Mouse (Mus musculus) forebrain, embryonic 11.5 days (tissue): ENCODE data around the gene Fam20b. TPM values are rescaled to one million over a fixed set of nuclear protein-coding genes. Genes with fewer than 3 reads are reported as not detected.
A peak's percentile ranks its signal among the peaks of the same experiment; 100 is the strongest.

ENCODE experiments used
- ATAC-seq: fragments of 200-750 bp; cut with Nextera tagmentation; replicated peaks from 2 replicates; pipeline ENCODE4 v1.8.0; 2017; ENCODE audit warnings: moderate TSS enrichment; ENCODE audit not compliant: low FRiP score
- DNase-seq: peaks from one replicate; pipeline ENCODE4 v3.0.0-alpha.2; 2017; ENCODE audit warnings: low spot score
- H3K27ac ChIP-seq: fragments of 300-500 bp; sonication (generic); 2 replicates; pipeline ENCODE4 v1.5.1; 2014; ENCODE audit warnings: low read depth, low read length
- H3K27me3 ChIP-seq: fragments of 300-500 bp; sonication (generic); 2 replicates; pipeline ENCODE4 v1.6.1; 2014; ENCODE audit warnings: mild to moderate bottlenecking, low read length, mixed read lengths; ENCODE audit not compliant: control insufficient read depth, insufficient read depth
- H3K36me3 ChIP-seq: fragments of 300-500 bp; sonication (generic); 2 replicates; pipeline ENCODE4 v1.6.1; 2014; ENCODE audit warnings: mild to moderate bottlenecking, low read length, moderate library complexity, mixed read lengths; ENCODE audit not compliant: control insufficient read depth, insufficient read depth
- H3K4me1 ChIP-seq: fragments of 300-500 bp; sonication (generic); replicated peaks from 2 replicates; pipeline ENCODE4 v1.6.1; 2014; ENCODE audit warnings: low read length, mixed read lengths; ENCODE audit not compliant: control insufficient read depth, insufficient read depth
- H3K4me2 ChIP-seq: fragments of 300-500 bp; sonication (generic); 2 replicates; pipeline ENCODE4 v1.6.1; 2014; ENCODE audit warnings: low read depth, mild to moderate bottlenecking, low read length, moderate library complexity, mixed read lengths; ENCODE audit not compliant: severe bottlenecking
- H3K4me3 ChIP-seq: fragments of 300-500 bp; sonication (generic); 2 replicates; pipeline ENCODE4 v1.5.1; 2014; ENCODE audit warnings: low read depth, low read length
- H3K9ac ChIP-seq: fragments of 300-500 bp; sonication (generic); 2 replicates; pipeline ENCODE4 v1.6.1; 2014; ENCODE audit warnings: low read length
- H3K9me3 ChIP-seq: fragments of 300-500 bp; sonication (generic); 2 replicates; pipeline ENCODE4 v1.6.1; 2016; ENCODE audit warnings: low read length, mixed read lengths; ENCODE audit not compliant: control insufficient read depth
- WGBS: fragments of 180-500 bp; shearing (Covaris S2); extraction: QIAGEN DNeasy Blood & Tissue Kit; methylation state at CpG from one replicate; pipeline ENCODE4 v1.1.7; 2014; 5-methylcytosine and 5-hydroxymethylcytosine counted together
- polyA plus RNA-seq: library from polyadenylated mRNA; unstranded; fragments of >200 nt; fragmentation: Nextera tagmentation; extraction: Ambion mirVana; gene quantifications from 2 replicates; pipeline ENCODE4 v1.2.1, GENCODE M21; 2014

The Fam20b gene
- polyA plus RNA-seq, 1 experiment from 2014 or later: 22.9 TPM

DNA sequence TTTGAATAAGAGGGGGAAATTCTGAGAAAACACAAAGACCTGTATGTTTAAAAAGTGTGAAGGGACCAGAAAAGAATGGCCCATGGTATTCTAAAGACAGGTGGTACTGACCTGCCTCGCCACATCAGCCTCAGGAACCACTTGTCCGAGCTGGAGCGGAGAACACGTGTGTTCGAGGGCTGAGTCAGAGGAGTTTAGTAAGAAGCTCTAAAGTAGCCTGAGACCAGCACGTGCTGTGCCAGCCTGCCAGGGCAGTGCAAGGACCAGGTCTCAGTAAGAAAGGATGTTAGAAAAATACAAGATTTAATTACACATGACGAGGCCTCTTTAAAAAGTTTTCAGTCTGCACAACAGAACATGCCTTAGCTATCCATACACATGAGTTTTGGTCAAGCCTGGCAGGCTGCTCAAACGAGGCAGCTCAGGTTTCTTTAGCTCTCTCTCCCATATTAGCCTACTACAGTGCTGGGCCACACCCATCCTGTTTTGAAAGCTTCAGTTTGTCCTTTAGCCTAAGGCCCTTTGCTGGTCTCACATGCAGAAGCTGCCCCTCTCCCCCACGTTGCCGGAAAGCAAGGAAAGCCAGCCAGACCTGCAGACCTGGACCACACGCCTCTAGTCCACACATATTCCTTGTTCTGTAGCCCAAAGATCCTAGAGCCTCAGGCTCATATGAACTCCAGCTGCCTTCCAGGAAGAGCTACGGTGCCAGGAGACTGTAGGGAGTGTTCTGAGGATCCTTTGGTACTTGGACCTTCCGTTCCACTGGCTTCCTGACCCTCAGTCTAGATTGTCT, 64.0 kb downstream of the Fam20b start:
- Histone ChIP-seq H3K4me2 (no peak overlapping the region), H3K27me3 (no peaks in the 10 kb centered on the region), H3K4me1 (no peaks in the 10 kb centered on the region), H3K27ac (no peak overlapping the region), H3K9me3 (no peaks in the 10 kb centered on the region), H3K36me3 (no peaks in the 10 kb centered on the region), H3K9ac (no peak overlapping the region), H3K4me3 (no peak overlapping the region)
- no peak for ATAC-seq
- peak; percentile 40 for DNase-seq
- WGBS: 78% methylated on average over 13 of the region's 13 CpGs

DNA sequence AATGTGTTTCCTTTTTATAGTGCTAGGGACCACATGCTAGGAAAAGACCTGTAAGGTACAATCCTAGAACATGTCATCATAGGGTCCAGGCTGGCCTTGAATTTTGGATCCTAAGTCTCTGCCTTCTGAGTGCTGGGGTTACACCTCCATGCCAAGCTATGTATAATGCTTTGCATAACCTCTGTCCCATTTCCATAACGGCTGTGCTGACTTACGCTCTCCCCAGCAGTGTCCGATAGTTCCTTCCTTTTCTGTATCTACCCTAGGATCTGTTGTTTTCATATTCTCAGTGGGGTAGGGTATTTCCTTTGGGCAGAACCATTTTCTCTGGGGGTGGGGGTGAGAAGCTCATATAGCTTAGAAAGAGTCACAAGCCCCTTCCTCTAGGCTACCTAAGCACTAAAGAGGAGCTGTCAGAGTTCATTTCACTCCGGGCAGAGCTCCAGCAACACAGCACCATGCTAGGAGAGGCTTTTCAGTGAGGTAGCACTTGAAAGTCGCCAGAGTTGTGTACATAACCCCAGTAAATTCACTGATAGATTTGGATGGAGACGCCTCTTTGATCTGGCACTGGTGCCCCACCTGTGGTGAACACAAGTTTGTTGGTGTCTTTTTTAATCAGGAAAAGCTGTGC, 66.6 kb downstream of the Fam20b start:
- no peak for ATAC-seq
- H3K4me2 ChIP-seq: no peak overlapping the region
- DNase-seq: peak; percentile 42
- no peaks in the 10 kb centered on the region for H3K4me1 ChIP-seq
- H3K4me3 ChIP-seq: no peak overlapping the region
- no peaks in the 10 kb centered on the region for H3K27me3 ChIP-seq
- no peak overlapping the region for H3K27ac ChIP-seq
- no peaks in the 10 kb centered on the region for H3K9me3 ChIP-seq
- no peaks in the 10 kb centered on the region for H3K36me3 ChIP-seq
- WGBS: 77% methylated on average over 6 of the region's 6 CpGs
- no peak overlapping the region for H3K9ac ChIP-seq

DNA sequence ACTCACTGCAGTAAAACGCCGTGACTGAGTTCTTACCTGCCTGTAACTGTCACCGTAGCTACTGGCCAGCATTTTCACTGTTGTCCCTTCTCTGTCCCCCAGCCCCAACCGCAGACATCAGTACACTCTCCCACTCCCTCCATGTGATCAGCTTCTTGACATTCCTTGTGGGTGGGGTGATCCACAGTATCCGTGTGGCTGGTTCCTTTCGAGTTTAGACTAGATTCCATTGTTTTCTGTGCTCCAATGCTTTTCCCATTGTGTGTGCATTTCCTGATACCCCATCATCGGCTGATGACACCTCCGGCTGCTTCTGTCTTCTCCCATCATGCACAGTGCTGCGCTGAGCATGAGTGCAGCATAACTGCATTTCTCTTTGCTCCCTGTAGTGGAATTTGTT, 68.3 kb downstream of the Fam20b start:
- 86% methylated on average over 9 of the region's 9 CpGs for WGBS
- ATAC-seq (no peak), DNase-seq (peak; percentile 28)
- Histone ChIP-seq H3K4me1 (no peaks in the 10 kb centered on the region), H3K27me3 (no peaks in the 10 kb centered on the region), H3K36me3 (no peaks in the 10 kb centered on the region), H3K9me3 (no peaks in the 10 kb centered on the region), H3K4me3 (no peak overlapping the region), H3K27ac (no peak overlapping the region), H3K9ac (no peak overlapping the region), H3K4me2 (no peak overlapping the region)

DNA sequence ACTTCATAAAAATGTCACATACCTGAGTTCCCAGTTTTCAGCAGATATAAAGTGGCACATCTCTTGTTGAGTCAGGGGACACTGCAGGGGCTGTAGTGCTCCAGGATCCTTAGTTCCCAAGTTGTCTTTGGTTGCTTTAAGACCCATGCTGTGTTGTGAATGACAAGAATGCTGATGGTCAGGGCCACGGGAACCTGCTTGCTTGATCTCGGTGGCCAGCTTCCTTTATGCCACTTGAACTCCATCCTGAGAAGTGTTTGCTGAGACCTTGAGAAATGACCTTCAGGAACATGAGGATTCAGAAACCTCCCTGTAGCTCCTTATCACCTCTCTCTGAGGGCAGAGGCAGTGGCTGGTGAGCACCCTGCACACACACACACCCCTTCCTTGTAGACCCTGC, 70.2 kb downstream of the Fam20b start:
- Histone ChIP-seq H3K4me3 (no peak overlapping the region), H3K27me3 (no peaks in the 10 kb centered on the region), H3K9me3 (no peaks in the 10 kb centered on the region), H3K9ac (no peak overlapping the region), H3K4me2 (no peak overlapping the region), H3K36me3 (no peaks in the 10 kb centered on the region), H3K4me1 (no peaks in the 10 kb centered on the region; the same call in 1 of the 2 replicates), H3K27ac (no peak overlapping the region)
- DNase-seq: no peak
- WGBS: 45% methylated on average over 2 of the region's 2 CpGs
- ATAC-seq: no peak

DNA sequence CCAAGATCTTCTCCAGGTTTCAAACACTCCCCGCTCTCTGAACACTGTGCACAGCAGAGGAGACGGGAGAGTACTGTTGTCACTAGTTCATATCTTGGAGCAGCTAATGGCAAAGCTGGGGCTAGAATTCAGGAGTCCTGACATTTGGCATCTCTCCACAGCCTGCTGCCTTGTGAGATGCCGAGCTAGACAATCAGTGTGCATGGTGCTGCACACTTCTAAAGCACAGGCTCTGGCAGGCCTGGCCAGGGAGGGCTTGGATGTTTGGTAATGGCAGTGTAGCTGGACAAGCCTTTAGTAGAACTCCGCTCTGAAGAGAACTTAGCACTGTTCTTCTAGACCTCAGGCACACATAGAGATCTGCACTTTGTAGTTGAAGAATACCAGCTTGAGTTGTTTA, 72.9 kb downstream of the Fam20b start:
- no peak overlapping the region for H3K4me3 ChIP-seq
- peaks cover 7% of the 10 kb centered on the region; the same call in 1 of the 2 replicates for H3K36me3 ChIP-seq
- WGBS: 88% methylated on average over 4 of the region's 4 CpGs
- no peak overlapping the region for H3K27ac ChIP-seq
- H3K27me3 ChIP-seq: no peaks in the 10 kb centered on the region
- no peak overlapping the region for H3K4me2 ChIP-seq
- H3K9me3 ChIP-seq: no peaks in the 10 kb centered on the region
- H3K4me1 ChIP-seq: no peaks in the 10 kb centered on the region; the same call in 1 of the 2 replicates
- DNase-seq: peak; percentile 42
- H3K9ac ChIP-seq: no peak overlapping the region
- ATAC-seq: no peak

GRCm38 (mm10) chr1:156644780-156645523, 73.9 kb downstream of the Fam20b start:
- no peak for DNase-seq
- no peaks in the 10 kb centered on the region; the same call in 1 of the 2 replicates for H3K4me1 ChIP-seq
- WGBS: 73% methylated on average over 13 of the region's 13 CpGs
- H3K36me3 ChIP-seq: peaks cover 7% of the 10 kb centered on the region; the same call in 1 of the 2 replicates
- no peaks in the 10 kb centered on the region for H3K9me3 ChIP-seq
- H3K9ac ChIP-seq: no peak overlapping the region
- no peaks in the 10 kb centered on the region for H3K27me3 ChIP-seq
- H3K4me3 ChIP-seq: no peak overlapping the region
- no peak overlapping the region for H3K27ac ChIP-seq
- ATAC-seq: no peak
- no peak overlapping the region for H3K4me2 ChIP-seq

DNA sequence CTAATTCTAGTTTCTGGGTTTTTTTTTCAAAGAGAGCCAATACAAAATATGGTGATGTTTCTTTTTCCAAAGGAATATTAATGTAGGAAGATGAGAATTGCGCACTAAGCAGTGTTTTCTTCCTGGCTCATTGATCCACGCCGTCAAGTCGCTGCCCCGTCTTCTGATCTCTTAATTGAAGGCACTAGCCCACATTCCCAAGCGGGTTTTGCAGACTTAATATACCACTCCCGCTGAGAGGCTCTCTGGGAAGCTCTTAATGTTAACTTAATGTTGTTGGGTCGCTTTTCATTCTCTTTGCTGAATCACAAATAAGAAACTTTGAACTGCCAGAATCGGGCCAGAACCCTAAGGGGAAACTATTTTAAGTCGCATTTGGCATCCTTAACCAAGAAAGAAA, 74.8 kb downstream of the Fam20b start:
- Histone ChIP-seq H3K36me3 (peaks cover 7% of the 10 kb centered on the region; the same call in 1 of the 2 replicates), H3K9ac (no peak overlapping the region), H3K4me2 (no peak overlapping the region), H3K27me3 (no peaks in the 10 kb centered on the region), H3K4me3 (no peak overlapping the region), H3K9me3 (no peaks in the 10 kb centered on the region), H3K27ac (no peak overlapping the region), H3K4me1 (no peaks in the 10 kb centered on the region; the same call in 1 of the 2 replicates)
- DNase-seq (peak; percentile 29), ATAC-seq (no peak)
- WGBS: 33% methylated on average over 10 of the region's 10 CpGs

DNA sequence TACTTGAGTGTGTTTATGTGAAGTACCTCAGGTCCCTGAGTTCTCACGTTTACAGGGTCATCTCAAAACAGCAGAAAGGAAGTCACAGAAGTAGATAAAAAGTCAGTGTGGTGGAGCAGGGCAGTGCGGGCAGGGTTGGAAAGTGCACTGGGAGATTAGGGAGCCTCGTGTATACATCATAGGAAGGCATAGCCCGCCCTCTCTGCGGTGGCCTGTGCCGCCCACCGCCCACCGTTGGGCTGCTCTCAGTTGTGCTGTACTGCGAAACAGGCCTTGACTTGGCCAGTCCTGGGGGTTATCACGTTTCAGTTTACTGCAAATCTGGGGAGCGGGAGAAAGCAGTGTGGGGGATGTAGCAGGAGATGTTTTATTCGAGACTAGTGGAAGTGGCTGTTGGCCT, 76.1 kb downstream of the Fam20b start:
- Histone ChIP-seq H3K36me3 (peaks cover 7% of the 10 kb centered on the region; the same call in 1 of the 2 replicates), H3K9me3 (no peaks in the 10 kb centered on the region), H3K4me1 (no peaks in the 10 kb centered on the region; the same call in 1 of the 2 replicates), H3K9ac (no peak overlapping the region), H3K27ac (no peak overlapping the region), H3K27me3 (no peaks in the 10 kb centered on the region), H3K4me3 (no peak overlapping the region), H3K4me2 (no peak overlapping the region)
- ATAC-seq (no peak), DNase-seq (peak; percentile 48)
- 66% methylated on average over 12 of the region's 12 CpGs for WGBS
